Mouse (Mus musculus): Measurements from ENCODE around the gene Irf9.

Irf9 gene

GRCm38 (mm10) chr14:55603271-55603632 lies at the start of gene Irf9:
TSS of gene Irf9 (plus strand) at chr14:55603571.
- no peak for DNase-seq

DNA sequence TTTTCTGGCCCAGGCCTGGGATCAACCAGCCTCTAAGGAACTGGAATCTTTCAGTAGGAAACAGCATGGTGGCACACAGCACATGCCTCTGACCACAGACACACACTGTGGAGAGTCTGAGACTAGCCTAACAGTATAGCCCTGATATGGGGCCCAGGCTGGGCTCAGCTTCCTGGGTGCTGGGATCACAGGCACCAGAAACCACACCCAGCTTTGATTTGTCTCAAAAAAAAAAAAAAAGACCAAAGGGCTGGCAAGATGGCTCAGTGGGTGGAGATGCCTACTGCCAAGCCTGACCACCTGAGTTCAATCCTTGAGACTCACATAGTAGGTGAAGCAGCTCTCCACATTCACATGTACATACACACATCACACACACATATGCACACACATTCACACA lies 48.7 kb upstream of the Irf9 start:
- no peak for DNase-seq

DNA sequence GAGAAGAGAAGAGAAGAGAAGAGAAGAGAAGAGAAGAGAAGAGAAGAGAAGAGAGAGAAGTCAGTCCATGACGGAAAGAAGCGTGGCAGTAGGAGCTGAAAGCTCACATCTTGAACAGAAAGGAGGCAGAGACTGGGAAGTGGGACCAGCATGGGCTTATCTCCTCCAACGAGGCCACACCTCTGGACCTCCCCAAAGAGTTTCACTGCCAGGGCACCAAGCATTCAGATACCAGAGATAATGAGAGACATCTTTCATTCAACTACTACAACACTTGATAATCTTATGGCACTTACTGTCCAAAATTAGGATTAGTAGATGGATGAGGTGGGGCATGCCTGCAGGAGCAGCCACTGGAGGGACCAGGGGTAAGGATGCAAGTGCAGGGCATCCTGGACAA lies 47.6 kb upstream of the Irf9 start:
- DNase-seq = no peak

DNA sequence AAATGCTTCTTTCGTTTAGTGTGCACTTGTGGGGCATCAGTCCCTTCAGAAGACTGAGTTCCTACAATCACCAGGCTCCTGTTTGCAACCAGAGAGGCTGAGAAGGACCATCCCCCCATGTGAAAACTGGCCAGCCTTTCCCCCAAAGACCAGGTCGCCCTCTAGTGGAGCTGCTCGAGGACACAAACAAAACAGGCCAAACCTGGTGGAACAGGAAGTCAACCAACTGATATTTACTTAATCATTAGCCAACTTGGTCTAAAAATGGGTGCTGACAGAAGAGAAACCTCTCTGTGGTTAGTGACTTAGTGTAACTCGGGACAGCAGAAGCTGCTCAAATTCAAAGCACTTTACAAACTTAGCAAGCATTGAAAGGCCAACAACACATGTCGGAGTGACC lies 46.4 kb upstream of the Irf9 start:
- peak; percentile 55 to 62 for DNase-seq

- no peak for DNase-seq
These were observed 45.8 kb upstream of the Irf9 start for GRCm38 (mm10) chr14:55557587-55557986.

- no peak for DNase-seq
These were observed 44.5 kb upstream of the Irf9 start for GRCm38 (mm10) chr14:55558740-55559448.

DNA sequence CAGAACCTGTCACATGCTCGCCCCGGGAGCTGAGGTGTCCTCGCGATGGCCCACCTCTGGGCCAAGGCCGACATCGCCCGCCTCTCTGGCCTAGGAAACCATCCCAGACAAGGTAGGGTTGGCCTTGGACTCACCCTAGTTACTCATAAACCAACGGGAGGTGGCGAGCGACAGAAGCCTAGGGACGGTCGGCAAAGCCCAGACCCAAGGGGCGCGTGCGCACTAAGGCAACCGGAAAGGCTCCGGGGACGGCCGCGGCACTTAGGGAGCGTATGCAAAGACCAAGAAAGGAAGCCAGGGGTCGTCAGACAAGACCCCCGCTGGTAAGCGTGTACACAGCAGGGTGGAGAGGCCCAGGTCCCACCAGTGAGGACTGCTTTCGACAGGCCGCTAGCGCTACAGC lies 43.6 kb upstream of the Irf9 start, which contains the start of gene Dcaf11:
Dcaf11 (plus strand) TSS at position 208 of the 403 bp plus-strand sequence.
- DNase-seq = peak; percentile 86 to 90

GRCm38 (mm10) chr14:55560202-55561073 lies 42.9 kb upstream of the Irf9 start, which contains the start of gene A730061H03Rik:
TSS of gene A730061H03Rik (minus strand) at chr14:55560406.
- peak; percentile 97 to 98 for DNase-seq

DNA sequence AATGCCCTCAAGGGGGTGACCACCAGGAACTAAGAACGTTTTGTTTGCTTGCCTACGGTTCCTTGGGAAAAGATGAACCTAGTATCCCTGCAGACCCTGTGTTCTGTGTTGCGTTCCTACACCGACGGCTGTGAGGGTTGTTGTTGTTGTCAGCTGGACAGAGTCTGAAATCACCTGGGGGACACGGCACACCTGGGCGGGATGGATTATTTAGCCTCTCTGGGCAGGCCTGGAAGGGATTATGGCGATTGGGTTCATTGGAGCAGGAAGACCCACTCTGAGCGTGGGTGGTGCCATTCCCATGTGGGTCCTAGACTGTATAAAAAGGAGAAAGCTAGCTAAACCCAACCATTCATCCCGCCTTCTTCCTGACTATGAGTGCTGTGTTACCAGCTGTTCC lies 41.5 kb upstream of the Irf9 start:
- no peak for DNase-seq

DNA sequence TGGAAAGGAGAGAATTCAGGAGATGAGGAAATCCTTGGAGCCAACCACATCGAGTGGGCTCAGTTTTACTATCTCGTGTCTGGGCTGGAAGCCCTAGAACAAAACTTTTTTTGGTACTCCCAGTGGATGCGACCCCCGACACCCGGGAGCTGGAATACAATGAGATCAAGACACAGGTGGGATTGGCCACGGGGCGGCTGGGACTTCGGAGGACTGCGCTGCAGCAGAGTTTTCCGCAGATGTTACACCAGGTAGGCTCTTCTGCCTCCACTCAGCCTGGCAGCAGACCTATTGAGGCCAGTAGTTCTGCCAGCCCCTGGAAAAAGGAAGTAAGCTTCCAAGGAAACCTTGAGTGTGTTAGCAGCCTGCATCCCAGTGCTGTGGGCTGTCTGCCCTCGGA lies 40.1 kb upstream of the Irf9 start:
- no peak for DNase-seq

DNA sequence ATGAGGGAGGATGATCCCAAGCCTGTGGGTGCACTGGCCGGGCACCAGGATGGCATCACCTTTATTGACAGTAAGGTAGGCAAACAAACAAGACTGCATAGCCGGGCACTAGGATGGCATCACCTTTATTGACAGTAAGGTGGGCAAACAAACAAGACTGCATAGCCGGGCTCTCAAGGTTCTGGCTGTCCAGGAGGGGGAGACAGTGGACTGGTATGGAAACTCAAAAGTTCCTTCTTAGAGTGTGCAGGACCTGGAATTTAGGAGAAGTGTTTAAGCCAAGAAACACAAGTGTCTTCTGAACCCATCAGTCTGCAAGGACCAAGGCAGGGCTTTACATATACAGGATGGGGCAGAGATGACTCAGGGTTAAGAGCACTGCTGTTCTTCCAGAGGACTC lies 37.6 kb upstream of the Irf9 start:
- no peak for DNase-seq

DNA sequence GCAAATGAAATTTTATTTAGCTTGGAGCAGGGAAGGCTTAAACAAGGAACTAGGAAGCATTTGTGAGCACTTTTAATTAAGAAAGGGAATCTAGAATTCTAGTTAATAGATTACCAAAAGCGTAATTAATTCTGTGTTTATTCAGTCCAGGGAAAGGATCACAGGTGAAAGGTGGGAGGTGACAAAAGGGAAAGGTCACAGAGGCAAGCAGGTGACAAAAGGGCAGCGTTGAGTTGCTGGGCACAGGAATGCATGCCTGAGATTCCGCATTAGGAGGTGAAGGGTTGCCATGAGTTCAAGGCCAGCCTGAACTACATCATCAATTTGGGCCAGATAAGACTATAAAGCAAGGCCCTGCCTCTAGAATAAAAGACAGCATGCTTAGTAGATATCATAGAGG lies 35.9 kb upstream of the Irf9 start:
- no peak for DNase-seq

- no peak for DNase-seq
These were observed 32.8 kb upstream of the Irf9 start for GRCm38 (mm10) chr14:55570588-55570987.

GRCm38 (mm10) chr14:55571760-55572159 lies 31.6 kb upstream of the Irf9 start:
- DNase-seq = no peak

DNA sequence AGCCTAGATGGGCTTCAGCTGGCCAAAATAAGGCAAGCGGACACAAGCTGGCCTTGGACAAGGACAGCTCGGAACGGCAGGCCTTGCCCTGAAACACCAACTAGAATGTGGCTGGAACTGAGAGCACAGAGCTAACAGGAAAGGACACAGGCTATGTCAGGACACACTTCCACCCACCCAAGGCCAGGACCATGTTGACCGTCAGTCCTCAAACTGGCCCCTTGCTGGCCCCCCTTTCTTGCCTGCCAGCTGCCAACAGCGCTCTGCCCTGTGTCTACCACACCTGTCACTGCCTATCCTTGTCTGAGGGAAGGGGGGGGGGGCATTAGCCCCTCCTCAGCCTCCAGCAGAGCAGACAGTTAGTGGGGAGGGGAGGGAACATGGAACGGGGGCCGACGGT lies 28.1 kb upstream of the Irf9 start, which contains the start of gene Fitm1:
Fitm1 (plus strand) TSS at position 316 of the 400 bp plus-strand sequence.
- DNase-seq = no peak

GRCm38 (mm10) chr14:55575711-55576110 lies 27.7 kb upstream of the Irf9 start:
- no peak for DNase-seq

DNA sequence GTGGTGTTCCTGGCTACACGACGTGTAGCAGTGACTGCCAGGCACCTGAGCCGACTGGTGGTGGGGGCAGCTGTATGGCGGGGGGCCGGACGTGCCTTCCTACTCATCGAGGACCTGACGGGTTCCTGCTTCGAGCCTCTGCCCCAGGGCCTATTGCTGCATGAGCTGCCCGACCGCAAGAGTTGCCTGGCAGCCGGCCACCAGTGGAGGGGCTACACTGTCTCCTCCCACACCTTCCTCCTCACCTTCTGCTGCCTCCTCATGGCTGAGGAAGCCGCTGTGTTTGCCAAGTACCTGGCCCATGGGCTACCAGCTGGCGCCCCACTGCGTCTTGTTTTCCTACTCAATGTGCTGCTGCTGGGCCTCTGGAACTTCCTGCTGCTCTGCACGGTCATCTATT lies 27.0 kb upstream of the Irf9 start:
- no peak for DNase-seq

- peak; percentile 85 to 90 for DNase-seq
These were observed 25.3 kb upstream of the Irf9 start, which contains the start of gene Psme1 for GRCm38 (mm10) chr14:55577871-55578667. TSS of gene Psme1 (plus strand) at chr14:55578123.

DNA sequence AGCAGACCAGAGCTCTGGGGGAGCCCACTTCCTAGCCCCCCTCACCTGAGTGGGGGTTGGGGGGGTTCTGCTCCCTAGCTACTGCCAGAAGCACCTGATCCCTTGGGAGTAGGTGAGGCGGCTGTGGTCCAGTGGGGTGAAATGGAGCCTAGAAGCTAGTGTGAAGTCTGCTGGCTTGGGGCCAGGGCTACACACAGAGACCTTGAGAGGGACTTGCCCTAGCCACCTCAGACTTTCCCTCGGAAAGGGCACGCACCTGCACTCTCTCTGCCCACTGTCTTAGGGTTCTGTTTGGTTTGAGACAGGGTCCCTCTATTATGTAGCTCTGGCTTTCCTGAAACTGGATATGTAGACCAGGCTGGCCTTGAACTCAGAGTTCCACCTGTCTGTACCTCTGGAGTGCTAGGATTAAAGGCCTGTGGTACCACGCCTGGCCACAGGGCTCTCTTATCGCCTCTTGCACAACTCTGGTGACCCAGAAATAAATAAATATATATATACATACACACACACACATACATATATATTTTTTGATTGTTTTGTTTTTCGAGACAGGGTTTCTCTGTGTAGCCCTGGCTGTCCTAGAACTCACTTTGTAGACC lies 24.6 kb upstream of the Irf9 start:
- DNase-seq = no peak

- no peak for DNase-seq
These were observed 23.6 kb upstream of the Irf9 start for GRCm38 (mm10) chr14:55579511-55580496.

DNA sequence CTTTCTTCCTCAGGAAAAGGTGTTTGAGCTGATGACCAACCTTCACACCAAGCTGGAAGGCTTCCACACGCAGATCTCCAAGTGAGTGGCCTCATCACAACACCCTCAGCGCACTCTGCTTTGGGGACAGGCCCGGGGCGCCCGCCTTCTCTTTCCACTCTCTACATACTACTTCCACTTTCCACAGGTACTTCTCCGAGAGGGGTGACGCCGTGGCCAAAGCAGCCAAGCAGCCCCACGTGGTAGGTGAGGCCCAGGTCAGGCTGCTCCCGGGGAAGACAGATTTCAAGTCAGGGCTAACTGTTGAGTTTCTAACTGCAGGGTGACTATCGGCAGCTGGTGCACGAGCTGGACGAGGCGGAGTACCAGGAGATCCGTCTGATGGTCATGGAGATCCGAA lies 22.6 kb upstream of the Irf9 start:
- no peak for DNase-seq

Measured in thymus, postnatal 36 days (tissue).